Mouse (Mus musculus) liver, adult 2 months (tissue): Measurements from ENCODE around the gene Snai1. TPM values are rescaled to one million over a fixed set of nuclear protein-coding genes. Genes with fewer than 3 reads are reported as not detected.

Experiments used
- DNase-seq: peaks from one replicate; pipeline ENCODE4 v3.0.0-alpha.2; 2011; ENCODE audit warnings: low read depth, low spot score; ENCODE audit errors: extremely low read depth
- H3K27ac ChIP-seq: fragments of 200-500 bp; replicated peaks from 2 replicates; pipeline ENCODE4 v1.5.1; 2012; ENCODE audit warnings: low read depth, mild to moderate bottlenecking, control low read depth, inconsistent platforms, low read length; ENCODE audit not compliant: insufficient read depth
- H3K27me3 ChIP-seq: fragments of 200-500 bp; 2 replicates; pipeline ENCODE4 v1.6.1; 2012; ENCODE audit warnings: mild to moderate bottlenecking, moderate library complexity, low read length, inconsistent platforms; ENCODE audit not compliant: control insufficient read depth, insufficient read depth
- H3K36me3 ChIP-seq: fragments of 200-500 bp; 2 replicates; pipeline ENCODE4 v1.6.1; 2012; ENCODE audit warnings: low read length, inconsistent platforms; ENCODE audit not compliant: control insufficient read depth, insufficient read depth
- H3K4me1 ChIP-seq: fragments of 200-500 bp; 2 replicates; pipeline ENCODE4 v1.6.1; 2011; ENCODE audit warnings: low read length; ENCODE audit not compliant: control insufficient read depth, insufficient read depth
- H3K4me3 ChIP-seq: fragments of 200-500 bp; 2 replicates; pipeline ENCODE4 v1.5.1; 2011; ENCODE audit warnings: low read depth, mild to moderate bottlenecking, control low read depth, low read length, moderate library complexity; ENCODE audit not compliant: insufficient read depth
- H3K79me2 ChIP-seq: fragments of 200-500 bp; 2 replicates; pipeline ENCODE4 v1.6.1; 2012; ENCODE audit warnings: inconsistent platforms, mild to moderate bottlenecking, low read length, moderate library complexity; ENCODE audit not compliant: control insufficient read depth, insufficient read depth
- H3K9ac ChIP-seq: fragments of 200-500 bp; 2 replicates; pipeline ENCODE4 v1.6.1; 2012; ENCODE audit warnings: low read depth, mild to moderate bottlenecking, control low read depth, inconsistent platforms, low read length
- CTCF ChIP-seq: fragments of 200-500 bp; IDR thresholded peaks from 2 replicates; pipeline ENCODE4 v1.5.1; 2011; ENCODE audit warnings: low read depth, low read length, control low read depth
- POLR2A ChIP-seq: fragments of 200-500 bp; IDR thresholded peaks from 2 replicates; pipeline ENCODE4 v1.6.1; 2011; ENCODE audit warnings: low read length, control low read depth; ENCODE audit not compliant: insufficient read depth; ENCODE audit errors: extremely low read depth
- WGBS: fragments of 180-500 bp; shearing (Covaris S2); methylation state at CpG from one replicate; pipeline ENCODE4 v1.1.7; 2018; 5-methylcytosine and 5-hydroxymethylcytosine counted together
- polyA plus RNA-seq: library from polyadenylated mRNA; depleted of rRNA; stranded (reverse); fragments of >200 nt; gene quantifications from 2 replicates; pipeline ENCODE4 v1.2.3, GENCODE M21; 2012
- total RNA-seq: library from RNA; depleted of rRNA; stranded (reverse); fragments of >200 nt; gene quantifications from 2 replicates; pipeline ENCODE4 v1.2.3, GENCODE M21; 2014

The Snai1 gene
- total and polyA plus RNA-seq, 2 experiments: 0.18 to 2.7 TPM

- 56% methylated on average over 34 of the region's 34 CpGs for WGBS
- Histone ChIP-seq H3K4me1 (no peaks in the 10 kb centered on the region), H3K79me2 (0 out of 2 replicates have a peak, but pooled peaks cover 2% of the 10 kb centered on the region), H3K36me3 (no peaks in the 10 kb centered on the region), H3K4me3 (peak overlapping the region; percentile 80), H3K27me3 (no peaks in the 10 kb centered on the region), H3K27ac (no peak overlapping the region), H3K9ac (peak overlapping the region; percentile 14)
- TF ChIP-seq CTCF (no peak), POLR2A (no peak)
- DNase-seq: no peak
These were observed 794 bp downstream of the Snai1 start for GRCm38 (mm10) chr2:167538671-167539306.

- Histone ChIP-seq H3K4me1 (no peaks in the 10 kb centered on the region), H3K27ac (peak overlapping the region; percentile 13; the same call in 1 of the 2 replicates), H3K9ac (peak overlapping the region; percentile 41), H3K4me3 (peak overlapping the region; percentile 80), H3K36me3 (no peaks in the 10 kb centered on the region), H3K27me3 (no peaks in the 10 kb centered on the region), H3K79me2 (0 out of 2 replicates have a peak, but pooled peaks cover 2% of the 10 kb centered on the region)
- TF ChIP-seq POLR2A: no peak
- TF ChIP-seq CTCF: no peak
- 78% methylated on average over 14 of the region's 14 CpGs for WGBS
- DNase-seq: no peak
These were observed 1.8 kb downstream of the Snai1 start for GRCm38 (mm10) chr2:167539536-167540476.

GRCm38 (mm10) chr2:167540477-167541110, 2.6 kb downstream of the Snai1 start:
- H3K27me3 ChIP-seq: no peaks in the 10 kb centered on the region
- H3K36me3 ChIP-seq: no peaks in the 10 kb centered on the region
- 0 out of 2 replicates have a peak, but pooled peaks cover 2% of the 10 kb centered on the region for H3K79me2 ChIP-seq
- peak overlapping the region; percentile 41; the same call in 1 of the 2 replicates for H3K9ac ChIP-seq
- DNase-seq: no peak
- 75% methylated on average over 12 of the region's 12 CpGs for WGBS
- H3K4me1 ChIP-seq: no peaks in the 10 kb centered on the region
- peak overlapping the region; percentile 53 for H3K4me3 ChIP-seq
- no peak overlapping the region for H3K27ac ChIP-seq
- TF ChIP-seq POLR2A (no peak), CTCF (no peak)

- no peak for DNase-seq
- no peaks in the 10 kb centered on the region for H3K4me1 ChIP-seq
- TF ChIP-seq CTCF (no peak), POLR2A (no peak)
- WGBS: 77% methylated on average over 6 of the region's 6 CpGs
- 0 out of 2 replicates have a peak, but pooled peaks cover 2% of the 10 kb centered on the region for H3K79me2 ChIP-seq
- H3K4me3 ChIP-seq: peak overlapping the region; percentile 18; the same call in 1 of the 2 replicates
- H3K27me3 ChIP-seq: no peaks in the 10 kb centered on the region
- H3K9ac ChIP-seq: peak overlapping the region; percentile 15
- no peak overlapping the region for H3K27ac ChIP-seq
- no peaks in the 10 kb centered on the region for H3K36me3 ChIP-seq
These were observed 3.3 kb downstream of the Snai1 start for GRCm38 (mm10) chr2:167541324-167541723.

- Histone ChIP-seq H3K27ac (no peak overlapping the region), H3K4me1 (no peaks in the 10 kb centered on the region), H3K79me2 (0 out of 2 replicates have a peak, but pooled peaks cover 2% of the 10 kb centered on the region), H3K4me3 (peak overlapping the region; percentile 13; the same call in 1 of the 2 replicates), H3K36me3 (no peaks in the 10 kb centered on the region), H3K27me3 (no peaks in the 10 kb centered on the region), H3K9ac (0 out of 2 replicates have a peak overlapping the region, but pooled peaks have one; percentile 5)
- 88% methylated on average over 12 of the region's 12 CpGs for WGBS
- TF ChIP-seq POLR2A: no peak
- no peak for TF ChIP-seq CTCF
- no peak for DNase-seq
These were observed 3.8 kb downstream of the Snai1 start for GRCm38 (mm10) chr2:167541761-167542160.
